23 mouse cellular contexts compared by ENCODE assay signal in the genomic region with DNA sequence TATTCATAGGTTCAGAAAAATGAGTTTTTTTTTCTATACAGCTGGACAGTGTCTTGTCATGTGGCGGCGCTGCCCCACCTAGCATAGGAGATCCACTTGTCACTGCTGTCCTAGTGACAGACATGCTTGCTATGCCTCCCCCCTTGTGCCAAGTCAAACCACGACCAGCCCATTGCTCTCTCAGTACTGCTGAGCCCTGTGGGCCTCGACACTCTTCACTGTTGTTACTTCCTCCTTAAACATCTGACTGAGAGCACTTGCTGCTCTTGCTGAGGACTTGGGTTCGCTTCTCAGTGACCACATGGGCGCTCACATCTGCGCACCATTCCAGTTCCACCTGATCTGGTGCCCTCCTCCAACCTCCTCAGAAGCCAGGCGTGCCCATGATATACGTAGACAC. TPM values are rescaled to one million over a fixed set of nuclear protein-coding genes. Genes with fewer than 3 reads are reported as not detected.
A peak's percentile ranks its signal among the peaks of the same experiment; 100 is the strongest.
DNase-seq lines count a peak whose midpoint lies in the region; ATAC-seq and TF ChIP-seq lines count a peak whose summit lies in the region.
"Had no signal": no experiment of that assay in that cellular context is flagged by ENCODE, and none has a peak within 500 bp of the region (broad histone marks: within the 10 kb centered on the region; RNA-seq: fewer than 3 reads in every experiment).

No protein-coding gene starts in this region.

- peaks cover 7 to 37% of the 10 kb centered on the region in 2 experiments for H3K4me1 ChIP-seq in CH12.LX (ENCODE audit: control insufficient read depth in 1 of 2, insufficient read depth in 2 of 2)

- H3K79me2 ChIP-seq in CH12.LX (replicated peaks; ENCODE audit: control insufficient read depth, extremely low read depth, insufficient read depth, poor library complexity, severe bottlenecking), result no peaks in the 10 kb centered on the region

- in situ Hi-C loops in CH12.LX (cut with MboI; ENCODE audit: low pct_ligation_motif_present, low pct_unique_long_range_greater_than_20kb, low sequenced_read_pairs), result no loop called here

- H3K4me2 ChIP-seq in CH12.LX (ENCODE audit: insufficient read depth, low read depth, poor library complexity, severe bottlenecking), result no peak overlapping the region
- H3K4me2 ChIP-seq: embryonic facial prominence, embryonic 13.5 days; forebrain, embryonic 12.5 days; heart, embryonic 11.5 days; heart, embryonic 15.5 days; hindbrain, embryonic 13.5 days; intestine, embryonic 15.5 days had no signal

- peak; percentile 49; the same call in 1 of the 2 replicates for ATAC-seq in megakaryocyte, adult 5-6 weeks (ENCODE audit: poor library complexity, severe bottlenecking)
- ATAC-seq: forebrain, embryonic 16.5 days; intestine, embryonic 15.5 days had no signal

- no peak overlapping the region for H3K4me3 ChIP-seq in CH12.LX (replicated peaks in 1 of 3; ENCODE audit: low read depth in 2 of 3, low read length in 2 of 3, poor library complexity in 1 of 3)
- H3K4me3 ChIP-seq: embryonic facial prominence, embryonic 13.5 days; forebrain, embryonic 12.5 days; gastrocnemius, adult 2 months; heart, embryonic 15.5 days; hindbrain, embryonic 13.5 days; intestine, embryonic 15.5 days had no signal

- TF ChIP-seq CTCF in CH12.LX (conservative IDR thresholded peaks at IDR 0.05 in 1 of 2, IDR thresholded peaks at IDR 0.05 in 1 of 2; ENCODE audit: low read depth in 2 of 2, low read length in 2 of 2), result no peak

- no peaks in the 10 kb centered on the region for H3K9me3 ChIP-seq in CH12.LX (replicated peaks; ENCODE audit: low read length)
- H3K9me3 ChIP-seq: embryonic facial prominence, embryonic 13.5 days; forebrain, embryonic 12.5 days; heart, embryonic 15.5 days; hindbrain, embryonic 13.5 days; intestine, embryonic 15.5 days had no signal

- peaks cover 0 to 4% of the 10 kb centered on the region in 2 experiments for H3K36me3 ChIP-seq in CH12.LX (replicated peaks in 1 of 2; ENCODE audit: control insufficient read depth in 1 of 2, insufficient read depth in 1 of 2, low read length in 1 of 2)
- H3K36me3 ChIP-seq in splenic B cell, adult 2 months (ENCODE audit: control insufficient read depth, insufficient read depth, low read length, poor library complexity, severe bottlenecking), result no peaks in the 10 kb centered on the region; the same call in 1 of the 2 replicates
- H3K36me3 ChIP-seq: embryonic facial prominence, embryonic 13.5 days; forebrain, embryonic 12.5 days; heart, embryonic 15.5 days; hindbrain, embryonic 13.5 days; intestine, embryonic 15.5 days had no signal

- intact Hi-C loops in left cerebral cortex, postnatal 10 days (cut with DNase I), result no loop called here
- intact Hi-C loops in left cerebral cortex, postnatal 14 days (cut with DNase I), result no loop called here

- no peaks in the 10 kb centered on the region for H3K27me3 ChIP-seq in CH12.LX (replicated peaks)
- no peaks in the 10 kb centered on the region for H3K27me3 ChIP-seq in splenic B cell, adult 2 months (ENCODE audit: control insufficient read depth, insufficient read depth, low read length, poor library complexity, severe bottlenecking)
- H3K27me3 ChIP-seq: embryonic facial prominence, embryonic 13.5 days; heart, embryonic 15.5 days; intestine, embryonic 15.5 days had no signal

- no peak; the same call in 1 of the 2 replicates for TF ChIP-seq RAD21 in CH12.LX (IDR thresholded peaks at IDR 0.05; ENCODE audit: low read depth, low read length)

- peak; percentile 30 to 38 for DNase-seq in spleen, postnatal 36 days (ENCODE audit: low spot score in 2 of 2)
- DNase-seq in spleen, postnatal 4 days (ENCODE audit: low spot score in 2 of 2), result no peak
- DNase-seq in CH12.LX (ENCODE audit: extremely low read depth), result no peak
- peak; percentile 40 for DNase-seq in splenic B cell, adult 2 months (ENCODE audit: low read depth, low spot score)
- no peak for DNase-seq in left cerebral cortex, postnatal 10 days (ENCODE audit: extremely low spot score in 1 of 2, low spot score in 2 of 2)
- DNase-seq in left cerebral cortex, postnatal 14 days (ENCODE audit: low spot score in 2 of 2), result no peak
- DNase-seq in lung, postnatal 14 days, result no peak
- DNase-seq: adrenal gland, adult 8-10 months; adrenal gland, postnatal 36 days; cerebellum, adult 9-10 months; cerebellum, postnatal 25 days; gastrocnemius, adult 2 months; gastrocnemius, postnatal 25 days; heart, adult 18-20 months; heart, postnatal 14 days had no signal

- H3K9ac ChIP-seq in CH12.LX (ENCODE audit: insufficient read depth, low read depth), result no peak overlapping the region
- H3K9ac ChIP-seq: embryonic facial prominence, embryonic 13.5 days; forebrain, embryonic 12.5 days; heart, embryonic 15.5 days; hindbrain, embryonic 13.5 days; intestine, embryonic 15.5 days had no signal

- no peak for TF ChIP-seq POLR2A in CH12.LX (IDR thresholded peaks at IDR 0.05; ENCODE audit: low read depth, low read length)

- no peak overlapping the region for H3K27ac ChIP-seq in CH12.LX (ENCODE audit: insufficient read depth, low read depth)
- H3K27ac ChIP-seq: embryonic facial prominence, embryonic 13.5 days; forebrain, embryonic 12.5 days; gastrocnemius, adult 2 months; heart, embryonic 15.5 days; hindbrain, embryonic 13.5 days; intestine, embryonic 15.5 days had no signal

- dilution Hi-C loops in CH12.LX (cut with MboI; ENCODE audit: extremely low pct_ligation_motif_present, extremely low pct_unique_long_range_greater_than_20kb, low sequenced_read_pairs), result no loop called here

- no peak for TF ChIP-seq EP300 in CH12.LX (IDR thresholded peaks at IDR 0.05; ENCODE audit: low read length)

TF ChIP-seq in CH12.LX, 34 proteins besides CTCF, POLR2A, EP300 and RAD21:
- 0 out of 2 replicates have a peak, but pooled peaks have one; percentile 36 for TF ChIP-seq MAX (IDR thresholded peaks at IDR 0.05; ENCODE audit: low read length)
- no peak for TF ChIP-seq USF1 (IDR thresholded peaks at IDR 0.05; ENCODE audit: low read depth, low read length)
- no peak for TF ChIP-seq MAZ (IDR thresholded peaks at IDR 0.05; ENCODE audit: low read depth, low read length)
- peak; percentile 56; the same call in 1 of the 2 replicates for TF ChIP-seq IRF4 (IDR thresholded peaks at IDR 0.05; ENCODE audit: low read depth, low read length)
- TF ChIP-seq ZNF384 (IDR thresholded peaks at IDR 0.05; ENCODE audit: low read depth, low read length), result no peak
- TF ChIP-seq MYC (IDR thresholded peaks at IDR 0.05; ENCODE audit: low read depth, low read length), result 0 out of 2 replicates have a peak, but pooled peaks have one; percentile 20

RNA-seq across cellular contexts. Expression of gene Scml4, which starts 8.2 kb away (rescaled TPM):
- total RNA-seq in CH12.LX (2012; rRNA removed), result 2.3 and 3.3 TPM in 2 replicates
- total RNA-seq in CH12.LX (2014; rRNA removed), result 2.4 and 3.0 TPM in 2 replicates
- polyA plus RNA-seq in CH12.LX (2012; ENCODE audit: insufficient read length, low read depth), result 2.7 and 3.6 TPM in 2 replicates
- total RNA-seq in megakaryocyte, adult 5-6 weeks (2015), result 0.42 and 0.64 TPM in 2 replicates
- total RNA-seq in megakaryocyte, adult 5-6 weeks (2017), result 0.41 and 0.48 TPM in 2 replicates
- 1 to 10 TPM; 7.7 to 8.4 TPM for total RNA-seq in left cerebral cortex, postnatal 10 days (2021)
- 1 to 10 TPM; 4.1 to 5.4 TPM for total RNA-seq in left cerebral cortex, postnatal 14 days (2021)

Comparison
In these comparisons a context has a peak if more than half of its experiments do, and no peak if none do; other contexts are left out.
1. DNase-seq: peak in spleen, postnatal 36 days (2 of 2) and splenic B cell, adult 2 months (single experiment); none in spleen, postnatal 4 days (0 of 2), CH12.LX (single experiment), left cerebral cortex, postnatal 10 days (0 of 2), left cerebral cortex, postnatal 14 days (0 of 2) and lung, postnatal 14 days (single experiment).